Mouse (Mus musculus): ENCODE results near the gene Cdc37. TPM values are rescaled to one million over a fixed set of nuclear protein-coding genes. Genes with fewer than 3 reads are reported as not detected.
A peak's percentile ranks its signal among the peaks of the same experiment; 100 is the strongest.

Cdc37 gene
- polyA plus RNA-seq, 1 experiment from 2014 or later, result 192 TPM

- no peak for ATAC-seq (ENCODE audit: low FRiP score)
- H3K9ac ChIP-seq, result no peak overlapping the region
- no peak overlapping the region for H3K27ac ChIP-seq
- no peak overlapping the region for H3K4me3 ChIP-seq (replicated peaks; ENCODE audit: low read length)
- peaks cover 6% of the 10 kb centered on the region; the same call in 1 of the 2 replicates for H3K4me1 ChIP-seq (replicated peaks; ENCODE audit: control insufficient read depth, insufficient read depth, low read length)
- no peaks in the 10 kb centered on the region for H3K9me3 ChIP-seq (ENCODE audit: control insufficient read depth, low read length)
- H3K4me2 ChIP-seq (replicated peaks), result no peak overlapping the region
- 84% methylated on average over 9 of the region's 9 CpGs for WGBS
- no peak for DNase-seq (ENCODE audit: low spot score)
- peaks cover 10% of the 10 kb centered on the region for H3K36me3 ChIP-seq (replicated peaks; ENCODE audit: control insufficient read depth, insufficient read depth)
- H3K27me3 ChIP-seq (ENCODE audit: control insufficient read depth, insufficient read depth, low read length), result no peaks in the 10 kb centered on the region
Measured at GRCm38 (mm10) chr9:21133064-21133707, 16.6 kb downstream of the Cdc37 start.

GRCm38 (mm10) chr9:21132102-21132775, 17.5 kb downstream of the Cdc37 start:
- H3K36me3 ChIP-seq (replicated peaks; ENCODE audit: control insufficient read depth, insufficient read depth), result peaks cover 9% of the 10 kb centered on the region
- ATAC-seq (ENCODE audit: low FRiP score) (no peak), DNase-seq (ENCODE audit: low spot score) (no peak)
- H3K27me3 ChIP-seq (ENCODE audit: control insufficient read depth, insufficient read depth, low read length), result no peaks in the 10 kb centered on the region
- H3K4me2 ChIP-seq (replicated peaks), result no peak overlapping the region
- WGBS, result 85% methylated on average over 12 of the region's 12 CpGs
- H3K4me3 ChIP-seq (replicated peaks; ENCODE audit: low read length), result no peak overlapping the region
- no peak overlapping the region for H3K9ac ChIP-seq
- no peaks in the 10 kb centered on the region for H3K9me3 ChIP-seq (ENCODE audit: control insufficient read depth, low read length)
- peaks cover 6% of the 10 kb centered on the region; the same call in 1 of the 2 replicates for H3K4me1 ChIP-seq (replicated peaks; ENCODE audit: control insufficient read depth, insufficient read depth, low read length)
- H3K27ac ChIP-seq, result no peak overlapping the region

GRCm38 (mm10) chr9:21131059-21131956, 18.5 kb downstream of the Cdc37 start, which contains the start of gene Tyk2:
Gene Tyk2 (minus strand): TSS chr9:21131243.
- 7% methylated on average over 37 of the region's 37 CpGs for WGBS
- Histone ChIP-seq H3K4me3 (replicated peaks; ENCODE audit: low read length) (peak within 1 kb of the TSS; percentile 61), H3K4me1 (replicated peaks; ENCODE audit: control insufficient read depth, insufficient read depth, low read length) (peaks cover 6% of the 10 kb centered on the region; the same call in 1 of the 2 replicates), H3K36me3 (replicated peaks; ENCODE audit: control insufficient read depth, insufficient read depth) (peaks cover 18% of the 10 kb centered on the region), H3K27me3 (ENCODE audit: control insufficient read depth, insufficient read depth, low read length) (no peaks in the 10 kb centered on the region), H3K4me2 (replicated peaks) (peak within 1 kb of the TSS; percentile 68), H3K9ac (peak within 1 kb of the TSS; percentile 60), H3K9me3 (ENCODE audit: control insufficient read depth, low read length) (no peaks in the 10 kb centered on the region), H3K27ac (peak within 1 kb of the TSS; percentile 73)
- peak; percentile 93 for DNase-seq (ENCODE audit: low spot score)
- ATAC-seq (ENCODE audit: low FRiP score), result peak; percentile 98

- H3K9me3 ChIP-seq (ENCODE audit: control insufficient read depth, low read length), result no peaks in the 10 kb centered on the region
- H3K4me2 ChIP-seq (replicated peaks), result no peak overlapping the region
- DNase-seq (ENCODE audit: low spot score), result no peak
- H3K4me3 ChIP-seq (replicated peaks; ENCODE audit: low read length), result no peak overlapping the region
- peaks cover 60% of the 10 kb centered on the region for H3K36me3 ChIP-seq (replicated peaks; ENCODE audit: control insufficient read depth, insufficient read depth)
- no peak overlapping the region for H3K9ac ChIP-seq
- no peak for ATAC-seq (ENCODE audit: low FRiP score)
- no peak overlapping the region for H3K27ac ChIP-seq
- peaks cover 6% of the 10 kb centered on the region; the same call in 1 of the 2 replicates for H3K4me1 ChIP-seq (replicated peaks; ENCODE audit: control insufficient read depth, insufficient read depth, low read length)
- no peaks in the 10 kb centered on the region for H3K27me3 ChIP-seq (ENCODE audit: control insufficient read depth, insufficient read depth, low read length)
- WGBS, result 82% methylated on average over 2 of the region's 2 CpGs
Measured at GRCm38 (mm10) chr9:21126259-21126627, 23.5 kb downstream of the Cdc37 start.

- H3K27ac ChIP-seq, result no peak overlapping the region
- peaks cover 66% of the 10 kb centered on the region for H3K36me3 ChIP-seq (replicated peaks; ENCODE audit: control insufficient read depth, insufficient read depth)
- 91% methylated on average over 9 of the region's 9 CpGs for WGBS
- no peak for ATAC-seq (ENCODE audit: low FRiP score)
- H3K4me2 ChIP-seq (replicated peaks), result no peak overlapping the region
- no peak overlapping the region for H3K9ac ChIP-seq
- no peaks in the 10 kb centered on the region for H3K9me3 ChIP-seq (ENCODE audit: control insufficient read depth, low read length)
- no peaks in the 10 kb centered on the region for H3K27me3 ChIP-seq (ENCODE audit: control insufficient read depth, insufficient read depth, low read length)
- no peak overlapping the region for H3K4me3 ChIP-seq (replicated peaks; ENCODE audit: low read length)
- peaks cover 5% of the 10 kb centered on the region; the same call in 1 of the 2 replicates for H3K4me1 ChIP-seq (replicated peaks; ENCODE audit: control insufficient read depth, insufficient read depth, low read length)
- no peak for DNase-seq (ENCODE audit: low spot score)
Measured at GRCm38 (mm10) chr9:21125502-21126258, 24.1 kb downstream of the Cdc37 start.

- WGBS, result 89% methylated on average over 5 of the region's 5 CpGs
- no peak for ATAC-seq (ENCODE audit: low FRiP score)
- H3K4me2 ChIP-seq (replicated peaks), result no peak overlapping the region
- no peak overlapping the region for H3K27ac ChIP-seq
- H3K9ac ChIP-seq, result no peak overlapping the region
- no peaks in the 10 kb centered on the region for H3K27me3 ChIP-seq (ENCODE audit: control insufficient read depth, insufficient read depth, low read length)
- no peak overlapping the region for H3K4me3 ChIP-seq (replicated peaks; ENCODE audit: low read length)
- H3K9me3 ChIP-seq (ENCODE audit: control insufficient read depth, low read length), result no peaks in the 10 kb centered on the region
- DNase-seq (ENCODE audit: low spot score), result no peak
- peaks cover 74% of the 10 kb centered on the region for H3K36me3 ChIP-seq (replicated peaks; ENCODE audit: control insufficient read depth, insufficient read depth)
- no peaks in the 10 kb centered on the region for H3K4me1 ChIP-seq (replicated peaks; ENCODE audit: control insufficient read depth, insufficient read depth, low read length)
Measured at GRCm38 (mm10) chr9:21124837-21125236, 24.9 kb downstream of the Cdc37 start.

- no peak overlapping the region for H3K9ac ChIP-seq
- H3K4me3 ChIP-seq (replicated peaks; ENCODE audit: low read length), result no peak overlapping the region
- H3K4me1 ChIP-seq (replicated peaks; ENCODE audit: control insufficient read depth, insufficient read depth, low read length), result no peaks in the 10 kb centered on the region
- no peak for ATAC-seq (ENCODE audit: low FRiP score)
- H3K4me2 ChIP-seq (replicated peaks), result no peak overlapping the region
- 93% methylated on average over 16 of the region's 16 CpGs for WGBS
- peaks cover 59% of the 10 kb centered on the region for H3K36me3 ChIP-seq (replicated peaks; ENCODE audit: control insufficient read depth, insufficient read depth)
- DNase-seq (ENCODE audit: low spot score), result no peak
- H3K27me3 ChIP-seq (ENCODE audit: control insufficient read depth, insufficient read depth, low read length), result no peaks in the 10 kb centered on the region
- no peaks in the 10 kb centered on the region for H3K9me3 ChIP-seq (ENCODE audit: control insufficient read depth, low read length)
- no peak overlapping the region for H3K27ac ChIP-seq
Measured at GRCm38 (mm10) chr9:21121483-21121882, 28.3 kb downstream of the Cdc37 start.

GRCm38 (mm10) chr9:21117073-21117472, 32.7 kb downstream of the Cdc37 start:
- ATAC-seq (ENCODE audit: low FRiP score), result no peak
- peaks cover 27% of the 10 kb centered on the region for H3K36me3 ChIP-seq (replicated peaks; ENCODE audit: control insufficient read depth, insufficient read depth)
- H3K9me3 ChIP-seq (ENCODE audit: control insufficient read depth, low read length), result no peaks in the 10 kb centered on the region
- H3K9ac ChIP-seq, result no peak overlapping the region
- H3K4me1 ChIP-seq (replicated peaks; ENCODE audit: control insufficient read depth, insufficient read depth, low read length), result no peaks in the 10 kb centered on the region
- no peak overlapping the region for H3K4me3 ChIP-seq (replicated peaks; ENCODE audit: low read length)
- no peaks in the 10 kb centered on the region for H3K27me3 ChIP-seq (ENCODE audit: control insufficient read depth, insufficient read depth, low read length)
- no peak overlapping the region for H3K4me2 ChIP-seq (replicated peaks)
- no peak for DNase-seq (ENCODE audit: low spot score)
- H3K27ac ChIP-seq, result no peak overlapping the region
- 77% methylated on average over 6 of the region's 6 CpGs for WGBS
